Mouse (Mus musculus): Measurements from ENCODE around the gene Cfap58. TPM values are rescaled to one million over a fixed set of nuclear protein-coding genes. Genes with fewer than 3 reads are reported as not detected.

The Cfap58 gene
- total and polyA plus RNA-seq, 2 experiments from 2014 or later = 0.04 TPM; not detected in 1

DNA sequence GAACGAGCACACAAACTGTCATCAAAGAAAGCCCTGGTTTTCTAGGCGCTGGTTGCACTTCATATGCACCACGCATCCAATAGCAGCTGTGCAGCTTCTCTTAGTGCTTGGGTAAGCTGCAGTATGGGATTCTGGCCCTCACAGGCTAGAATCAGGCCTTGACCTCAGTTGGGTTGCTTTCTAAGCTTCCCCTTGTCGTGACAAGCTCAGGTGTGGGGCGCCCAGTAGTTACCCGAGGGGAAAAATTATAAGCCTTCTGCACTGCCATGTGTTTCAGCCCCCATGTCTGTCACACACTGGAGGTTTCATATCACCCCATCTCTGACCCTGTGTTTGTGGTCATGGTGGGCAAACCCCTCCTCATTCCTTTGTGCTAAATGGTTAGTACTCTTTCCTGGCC lies 42.0 kb downstream of the Cfap58 start:
- 76% methylated on average over 6 of the region's 6 CpGs for WGBS
- Histone ChIP-seq H3K9me3 (replicated peaks; ENCODE audit: control insufficient read depth, low read length) (no peaks in the 10 kb centered on the region), H3K4me2 (ENCODE audit: low read depth, low read length) (no peak overlapping the region), H3K4me3 (ENCODE audit: low read depth, low read length) (no peak overlapping the region), H3K36me3 (replicated peaks; ENCODE audit: control insufficient read depth, insufficient read depth, low read length) (no peaks in the 10 kb centered on the region), H3K27ac (ENCODE audit: low read depth) (no peak overlapping the region), H3K9ac (replicated peaks; ENCODE audit: low read depth, low read length) (no peak overlapping the region), H3K4me1 (ENCODE audit: control insufficient read depth, insufficient read depth) (no peaks in the 10 kb centered on the region), H3K27me3 (ENCODE audit: control insufficient read depth, insufficient read depth, low read length) (no peaks in the 10 kb centered on the region)
- DNase-seq (ENCODE audit: low spot score) (no peak), ATAC-seq (ENCODE audit: insufficient read depth, low read depth) (no peak)
- TF ChIP-seq CTCF (IDR thresholded peaks at IDR 0.05; ENCODE audit: low read depth) = no peak
- TF ChIP-seq EP300 (IDR thresholded peaks at IDR 0.05; ENCODE audit: low read depth) = no peak

- no peak overlapping the region for H3K9ac ChIP-seq (replicated peaks; ENCODE audit: low read depth, low read length)
- no peak overlapping the region for H3K4me2 ChIP-seq (ENCODE audit: low read depth, low read length)
- no peaks in the 10 kb centered on the region for H3K4me1 ChIP-seq (ENCODE audit: control insufficient read depth, insufficient read depth)
- ATAC-seq (ENCODE audit: insufficient read depth, low read depth) (no peak), DNase-seq (ENCODE audit: low spot score) (no peak)
- no peak overlapping the region for H3K4me3 ChIP-seq (ENCODE audit: low read depth, low read length)
- no peaks in the 10 kb centered on the region for H3K27me3 ChIP-seq (ENCODE audit: control insufficient read depth, insufficient read depth, low read length)
- no peaks in the 10 kb centered on the region for H3K36me3 ChIP-seq (replicated peaks; ENCODE audit: control insufficient read depth, insufficient read depth, low read length)
- no peaks in the 10 kb centered on the region for H3K9me3 ChIP-seq (replicated peaks; ENCODE audit: control insufficient read depth, low read length)
- 66% methylated on average over 10 of the region's 10 CpGs for WGBS
- TF ChIP-seq EP300 (IDR thresholded peaks at IDR 0.05; ENCODE audit: low read depth) (no peak), CTCF (IDR thresholded peaks at IDR 0.05; ENCODE audit: low read depth) (no peak)
- no peak overlapping the region for H3K27ac ChIP-seq (ENCODE audit: low read depth)
These were observed 42.8 kb downstream of the Cfap58 start for GRCm38 (mm10) chr19:47980241-47980640.

- ATAC-seq (ENCODE audit: insufficient read depth, low read depth) (no peak), DNase-seq (ENCODE audit: low spot score) (no peak)
- Histone ChIP-seq H3K4me1 (ENCODE audit: control insufficient read depth, insufficient read depth) (no peaks in the 10 kb centered on the region), H3K27me3 (ENCODE audit: control insufficient read depth, insufficient read depth, low read length) (peaks cover 3% of the 10 kb centered on the region; the same call in 1 of the 2 replicates), H3K36me3 (replicated peaks; ENCODE audit: control insufficient read depth, insufficient read depth, low read length) (no peaks in the 10 kb centered on the region), H3K4me3 (ENCODE audit: low read depth, low read length) (no peak overlapping the region), H3K9me3 (replicated peaks; ENCODE audit: control insufficient read depth, low read length) (no peaks in the 10 kb centered on the region), H3K4me2 (ENCODE audit: low read depth, low read length) (no peak overlapping the region), H3K27ac (ENCODE audit: low read depth) (no peak overlapping the region), H3K9ac (replicated peaks; ENCODE audit: low read depth, low read length) (no peak overlapping the region)
- no peak for TF ChIP-seq EP300 (IDR thresholded peaks at IDR 0.05; ENCODE audit: low read depth)
- TF ChIP-seq CTCF (IDR thresholded peaks at IDR 0.05; ENCODE audit: low read depth) = no peak
- WGBS = 84% methylated on average over 15 of the region's 15 CpGs
These were observed 48.2 kb downstream of the Cfap58 start for GRCm38 (mm10) chr19:47985606-47986213.

DNA sequence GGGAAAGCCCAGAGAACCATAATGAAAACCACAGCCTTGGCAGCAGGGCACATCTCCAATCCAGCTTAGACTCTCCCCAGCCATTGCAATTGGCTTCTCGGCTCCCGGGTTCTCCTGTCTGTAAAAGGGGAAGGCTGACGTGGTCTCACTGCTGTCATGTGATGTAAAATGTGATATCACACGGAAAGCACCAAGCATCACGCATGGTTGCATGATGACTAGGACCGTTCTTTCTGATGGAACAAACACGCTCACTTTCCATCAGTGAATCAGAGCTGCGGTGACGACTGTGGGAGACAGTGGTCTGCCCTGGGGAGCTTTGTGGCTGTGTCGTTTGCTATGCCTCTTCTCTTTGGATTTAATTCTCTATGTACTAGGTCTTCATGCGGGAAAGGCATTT lies 50.5 kb downstream of the Cfap58 start:
- 78% methylated on average over 11 of the region's 11 CpGs for WGBS

GRCm38 (mm10) chr19:47988456-47988855 lies 51.0 kb downstream of the Cfap58 start:
- no peak overlapping the region for H3K27ac ChIP-seq (ENCODE audit: low read depth)
- no peak overlapping the region for H3K4me3 ChIP-seq (ENCODE audit: low read depth, low read length)
- peak; percentile 11 for DNase-seq (ENCODE audit: low spot score)
- H3K4me2 ChIP-seq (ENCODE audit: low read depth, low read length) = no peak overlapping the region
- peaks cover 3% of the 10 kb centered on the region; the same call in 1 of the 2 replicates for H3K27me3 ChIP-seq (ENCODE audit: control insufficient read depth, insufficient read depth, low read length)
- no peaks in the 10 kb centered on the region for H3K4me1 ChIP-seq (ENCODE audit: control insufficient read depth, insufficient read depth)
- WGBS = 20% methylated on average over 16 of the region's 16 CpGs
- H3K36me3 ChIP-seq (replicated peaks; ENCODE audit: control insufficient read depth, insufficient read depth, low read length) = no peaks in the 10 kb centered on the region
- no peak for ATAC-seq (ENCODE audit: insufficient read depth, low read depth)
- TF ChIP-seq CTCF (IDR thresholded peaks at IDR 0.05; ENCODE audit: low read depth) (peak; percentile 61), EP300 (IDR thresholded peaks at IDR 0.05; ENCODE audit: low read depth) (no peak)
- no peak overlapping the region for H3K9ac ChIP-seq (replicated peaks; ENCODE audit: low read depth, low read length)
- H3K9me3 ChIP-seq (replicated peaks; ENCODE audit: control insufficient read depth, low read length) = no peaks in the 10 kb centered on the region

More for the DNA sequence above, 50.5 kb downstream of the Cfap58 start:
- DNase-seq (ENCODE audit: low spot score) (no peak), ATAC-seq (ENCODE audit: insufficient read depth, low read depth) (no peak)
- Histone ChIP-seq H3K36me3 (replicated peaks; ENCODE audit: control insufficient read depth, insufficient read depth, low read length) (no peaks in the 10 kb centered on the region), H3K27ac (ENCODE audit: low read depth) (no peak overlapping the region), H3K9ac (replicated peaks; ENCODE audit: low read depth, low read length) (no peak overlapping the region), H3K4me3 (ENCODE audit: low read depth, low read length) (no peak overlapping the region), H3K27me3 (ENCODE audit: control insufficient read depth, insufficient read depth, low read length) (peaks cover 3% of the 10 kb centered on the region; the same call in 1 of the 2 replicates), H3K4me2 (ENCODE audit: low read depth, low read length) (no peak overlapping the region), H3K9me3 (replicated peaks; ENCODE audit: control insufficient read depth, low read length) (no peaks in the 10 kb centered on the region), H3K4me1 (ENCODE audit: control insufficient read depth, insufficient read depth) (no peaks in the 10 kb centered on the region)
- TF ChIP-seq EP300 (IDR thresholded peaks at IDR 0.05; ENCODE audit: low read depth) = no peak
- no peak for TF ChIP-seq CTCF (IDR thresholded peaks at IDR 0.05; ENCODE audit: low read depth)
